Mouse (Mus musculus) neural tube, embryonic 10.5 days (tissue): ENCODE data around the gene Ugt1a9.

Source experiments
- DNase-seq: peaks from one replicate; pipeline ENCODE4 v3.0.0-alpha.2; 2017; ENCODE audit warnings: low spot score; ENCODE audit errors: extremely low spot score

The Ugt1a9 gene

GRCm38 (mm10) chr1:88258361-88258760 is 187.8 kb downstream of the Ugt1a9 start:
- DNase-seq, result no peak

- DNase-seq, result peak; percentile 74
Observed at GRCm38 (mm10) chr1:88258881-88259642, 188.5 kb downstream of the Ugt1a9 start.

GRCm38 (mm10) chr1:88259643-88260024 is 189.0 kb downstream of the Ugt1a9 start:
- DNase-seq, result no peak

GRCm38 (mm10) chr1:88260114-88260513 is 189.5 kb downstream of the Ugt1a9 start:
- DNase-seq, result no peak

- no peak for DNase-seq
Observed at GRCm38 (mm10) chr1:88260604-88261377, 190.2 kb downstream of the Ugt1a9 start.

GRCm38 (mm10) chr1:88261706-88262105 is 191.1 kb downstream of the Ugt1a9 start:
- no peak for DNase-seq

GRCm38 (mm10) chr1:88262255-88262654 is 191.7 kb downstream of the Ugt1a9 start:
- no peak for DNase-seq

GRCm38 (mm10) chr1:88262961-88263360 is 192.4 kb downstream of the Ugt1a9 start:
- no peak for DNase-seq

- DNase-seq, result no peak
Observed at GRCm38 (mm10) chr1:88263778-88264177, 193.2 kb downstream of the Ugt1a9 start.

- DNase-seq, result no peak
Observed at GRCm38 (mm10) chr1:88264237-88264868, 193.8 kb downstream of the Ugt1a9 start.

GRCm38 (mm10) chr1:88264869-88265240 is 194.3 kb downstream of the Ugt1a9 start:
- DNase-seq, result no peak

GRCm38 (mm10) chr1:88266123-88266522 is 195.5 kb downstream of the Ugt1a9 start:
- no peak for DNase-seq

- no peak for DNase-seq
Observed at GRCm38 (mm10) chr1:88267489-88267888, 196.9 kb downstream of the Ugt1a9 start.

GRCm38 (mm10) chr1:88268070-88268469 is 197.5 kb downstream of the Ugt1a9 start:
- DNase-seq, result no peak
